Mouse (Mus musculus) bone marrow macrophage, adult 2 months (primary cell): ENCODE measurements around the gene Syt7.

Source experiments
- CTCF ChIP-seq: IDR thresholded peaks from 2 replicates; pipeline ENCODE4 v1.5.1; 2012; ENCODE audit warnings: low read depth, mild to moderate bottlenecking, low read length, moderate library complexity
- POLR2A ChIP-seq: IDR thresholded peaks from 2 replicates; pipeline ENCODE4 v1.6.1; 2012; ENCODE audit warnings: mild to moderate bottlenecking, low read depth, low read length, borderline replicate concordance

GRCm38 (mm10) chr19:10459907-10460306, 71.0 kb downstream of the Syt7 start:
- no peak for TF ChIP-seq CTCF
- no peak for TF ChIP-seq POLR2A
